Mouse (Mus musculus) embryonic facial prominence, embryonic 14.5 days (tissue): ENCODE measurements around the gene Zfp316. TPM values are rescaled to one million over a fixed set of nuclear protein-coding genes. Genes with fewer than 3 reads are reported as not detected.

Source experiments
- ATAC-seq: fragments of 200-750 bp; cut with Nextera tagmentation; 2 replicates; pipeline ENCODE4 v1.8.0; 2017; ENCODE audit warnings: low read depth, moderate number of reproducible peaks, moderate TSS enrichment
- DNase-seq: peaks from one replicate; pipeline ENCODE4 v3.0.0-alpha.2; 2015; ENCODE audit warnings: low spot score
- H3K27ac ChIP-seq: fragments of 300-500 bp; sonication (generic); replicated peaks from 2 replicates; pipeline ENCODE4 v1.5.1; 2014; ENCODE audit warnings: low read depth, mild to moderate bottlenecking, low read length, moderate library complexity
- H3K27me3 ChIP-seq: fragments of 300-500 bp; sonication (generic); replicated peaks from 2 replicates; pipeline ENCODE4 v1.6.1; 2014; ENCODE audit warnings: low read length; ENCODE audit not compliant: control insufficient read depth, insufficient read depth
- H3K36me3 ChIP-seq: fragments of 300-500 bp; sonication (generic); 2 replicates; pipeline ENCODE4 v1.6.1; 2014; ENCODE audit warnings: low read length, mixed read lengths; ENCODE audit not compliant: control insufficient read depth, insufficient read depth
- H3K4me1 ChIP-seq: fragments of 300-500 bp; sonication (generic); 2 replicates; pipeline ENCODE4 v1.6.1; 2014; ENCODE audit warnings: antibody characterized with exemption, low read length; ENCODE audit not compliant: control insufficient read depth, insufficient read depth
- H3K4me2 ChIP-seq: fragments of 300-500 bp; sonication (generic); 2 replicates; pipeline ENCODE4 v1.6.1; 2014; ENCODE audit warnings: low read depth, mild to moderate bottlenecking, low read length, moderate library complexity, mixed read lengths
- H3K4me3 ChIP-seq: fragments of 300-500 bp; sonication (generic); 2 replicates; pipeline ENCODE4 v1.5.1; 2014; ENCODE audit warnings: low read depth, mild to moderate bottlenecking, low read length
- H3K9ac ChIP-seq: fragments of 300-500 bp; sonication (generic); 2 replicates; pipeline ENCODE4 v1.6.1; 2014; ENCODE audit warnings: low read depth, mild to moderate bottlenecking, low read length, moderate library complexity, mixed read lengths
- H3K9me3 ChIP-seq: fragments of 300-500 bp; sonication (generic); 2 replicates; pipeline ENCODE4 v1.6.1; 2016; ENCODE audit warnings: low read length; ENCODE audit not compliant: control insufficient read depth
- WGBS: fragments of 180-500 bp; shearing (Covaris S2); extraction: QIAGEN DNeasy Blood & Tissue Kit; methylation state at CpG from one replicate; pipeline ENCODE4 v1.1.7; 2014; 5-methylcytosine and 5-hydroxymethylcytosine counted together
- polyA plus RNA-seq: library from polyadenylated mRNA; unstranded; fragments of >200 nt; fragmentation: Nextera tagmentation; extraction: Ambion mirVana; gene quantifications from 2 replicates; pipeline ENCODE4 v1.2.1, GENCODE M21; 2014

The Zfp316 gene
- polyA plus RNA-seq, 1 experiment from 2014 or later = 1.4 TPM

DNA sequence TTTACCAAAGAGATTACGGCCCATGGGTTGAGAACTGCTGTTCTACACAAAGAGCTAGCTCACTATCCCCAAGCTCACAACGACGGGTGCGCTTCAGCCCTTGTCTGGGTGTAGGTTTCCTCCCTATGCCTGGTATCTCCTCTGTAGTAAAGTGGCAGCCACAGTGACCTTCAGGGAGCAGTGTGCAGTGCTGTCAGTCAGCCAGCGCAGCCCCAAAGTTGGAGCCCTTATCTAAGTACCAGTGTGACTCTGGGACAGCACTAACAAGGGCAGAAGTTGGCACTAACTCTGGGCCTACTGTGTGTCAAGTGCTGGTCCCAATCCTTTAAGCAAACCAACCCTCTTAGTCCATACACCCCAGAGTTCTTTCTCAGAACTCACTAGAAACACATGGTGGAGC is 39.0 kb upstream of the Zfp316 start:
- H3K36me3 ChIP-seq = peaks cover 89% of the 10 kb centered on the region
- no peak overlapping the region for H3K4me3 ChIP-seq
- H3K27ac ChIP-seq = no peak overlapping the region
- H3K27me3 ChIP-seq = no peaks in the 10 kb centered on the region
- peaks cover 8% of the 10 kb centered on the region; the same call in 1 of the 2 replicates for H3K4me1 ChIP-seq
- WGBS = 93% methylated on average over 5 of the region's 5 CpGs
- ATAC-seq (no peak), DNase-seq (no peak)
- no peaks in the 10 kb centered on the region for H3K9me3 ChIP-seq
- H3K9ac ChIP-seq = no peak overlapping the region
- no peak overlapping the region for H3K4me2 ChIP-seq

DNA sequence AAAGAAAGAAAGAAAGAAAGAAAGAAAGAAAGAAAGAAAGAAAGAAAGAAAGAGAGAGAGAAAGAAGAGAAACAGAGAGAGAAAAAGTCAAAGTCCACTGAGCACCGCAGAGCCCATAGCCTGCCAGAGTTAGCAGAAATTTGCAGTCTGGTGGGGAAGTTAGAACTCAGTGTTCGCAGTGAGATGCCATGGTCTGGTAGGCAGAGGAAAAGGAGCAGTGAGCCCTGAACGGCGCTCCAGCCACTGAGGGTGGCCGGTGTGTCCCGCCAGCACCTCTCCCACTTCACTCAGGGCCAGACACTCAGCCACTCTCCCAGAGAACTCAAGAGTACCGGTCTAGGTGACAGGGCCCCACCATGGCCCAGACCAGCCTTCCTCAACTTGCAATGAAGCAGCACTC is 34.4 kb upstream of the Zfp316 start:
- 88% methylated on average over 7 of the region's 7 CpGs for WGBS
- H3K27ac ChIP-seq = no peak overlapping the region
- no peak overlapping the region for H3K4me3 ChIP-seq
- H3K36me3 ChIP-seq = peaks cover 93% of the 10 kb centered on the region
- H3K27me3 ChIP-seq = no peaks in the 10 kb centered on the region
- ATAC-seq (no peak), DNase-seq (no peak)
- no peaks in the 10 kb centered on the region for H3K4me1 ChIP-seq
- H3K9ac ChIP-seq = no peak overlapping the region
- 0 out of 2 replicates have a peak, but pooled peaks cover 3% of the 10 kb centered on the region for H3K9me3 ChIP-seq
- no peak overlapping the region for H3K4me2 ChIP-seq

DNA sequence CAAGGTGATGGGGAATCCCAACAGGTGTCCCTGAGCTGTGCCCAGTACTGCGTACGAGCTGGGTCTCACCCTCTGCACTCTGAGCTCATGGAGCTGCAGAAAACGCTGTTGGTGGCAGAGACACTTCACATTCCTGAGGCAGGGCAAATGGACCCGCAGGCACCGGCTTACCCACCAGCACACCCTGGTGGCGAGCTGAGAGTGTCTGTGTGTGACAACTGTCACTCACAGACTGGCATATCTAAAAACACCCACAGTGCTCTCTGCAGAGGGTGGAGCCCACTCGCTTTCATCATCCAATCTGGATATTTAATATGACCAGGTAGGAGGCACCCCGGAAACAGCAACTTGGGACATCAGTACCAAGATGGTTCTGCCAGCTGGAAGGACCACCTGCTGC is 31.5 kb upstream of the Zfp316 start:
- Histone ChIP-seq H3K4me3 (no peak overlapping the region), H3K36me3 (peaks cover 73% of the 10 kb centered on the region), H3K27me3 (no peaks in the 10 kb centered on the region), H3K4me2 (no peak overlapping the region), H3K9ac (no peak overlapping the region), H3K9me3 (0 out of 2 replicates have a peak, but pooled peaks cover 3% of the 10 kb centered on the region), H3K4me1 (no peaks in the 10 kb centered on the region), H3K27ac (no peak overlapping the region)
- ATAC-seq (no peak), DNase-seq (no peak)
- WGBS = 79% methylated on average over 7 of the region's 8 CpGs

DNA sequence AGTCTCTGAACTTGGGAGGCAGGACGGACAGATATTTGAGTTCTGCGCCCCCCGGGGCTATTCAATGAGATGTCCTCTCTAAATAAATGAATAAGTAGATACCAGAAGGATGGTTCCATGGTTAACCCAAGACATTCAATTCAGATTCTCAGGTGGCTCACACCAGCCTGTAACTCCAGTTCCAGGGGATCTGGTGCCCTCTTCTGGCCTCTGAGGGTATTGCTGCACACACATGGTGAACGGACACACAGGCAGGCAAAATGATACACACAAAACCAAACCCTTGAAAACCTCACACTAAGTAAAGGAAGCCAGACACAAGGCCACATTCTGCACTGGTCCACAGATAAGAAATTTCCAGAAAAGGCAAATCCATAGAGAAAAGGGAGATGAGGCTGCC is 29.9 kb upstream of the Zfp316 start:
- Histone ChIP-seq H3K36me3 (peaks cover 57% of the 10 kb centered on the region), H3K9ac (no peak overlapping the region), H3K27ac (no peak overlapping the region), H3K4me3 (no peak overlapping the region), H3K27me3 (no peaks in the 10 kb centered on the region), H3K9me3 (0 out of 2 replicates have a peak, but pooled peaks cover 3% of the 10 kb centered on the region), H3K4me2 (no peak overlapping the region), H3K4me1 (no peaks in the 10 kb centered on the region)
- no peak for ATAC-seq
- DNase-seq = no peak
- WGBS = 94% methylated on average over 4 of the region's 4 CpGs

DNA sequence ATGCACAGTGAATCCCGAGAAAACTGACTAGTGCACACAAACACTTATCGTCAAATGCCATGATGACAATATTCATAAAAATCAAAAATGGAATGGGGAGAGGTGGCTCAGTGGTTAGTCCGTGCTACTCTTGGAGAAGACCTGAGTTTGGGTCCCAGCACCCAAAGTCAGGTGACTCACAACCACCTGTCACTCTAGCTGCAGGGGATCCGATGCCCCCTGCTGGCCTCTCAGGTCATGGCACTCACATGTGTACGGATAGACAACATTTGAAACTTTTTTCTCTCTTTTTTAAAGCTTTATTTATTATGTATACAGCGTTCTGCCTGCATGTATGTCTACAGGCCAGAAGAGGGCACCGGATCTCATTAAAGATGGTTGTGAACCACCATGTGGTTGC is 28.6 kb upstream of the Zfp316 start:
- ATAC-seq = no peak
- Histone ChIP-seq H3K9me3 (0 out of 2 replicates have a peak, but pooled peaks cover 3% of the 10 kb centered on the region), H3K4me2 (no peak overlapping the region), H3K27ac (no peak overlapping the region), H3K36me3 (peaks cover 46% of the 10 kb centered on the region), H3K9ac (no peak overlapping the region), H3K4me3 (no peak overlapping the region), H3K27me3 (peaks cover 10% of the 10 kb centered on the region), H3K4me1 (peaks cover 6% of the 10 kb centered on the region; the same call in 1 of the 2 replicates)
- DNase-seq = no peak
- 93% methylated on average over 7 of the region's 7 CpGs for WGBS

DNA sequence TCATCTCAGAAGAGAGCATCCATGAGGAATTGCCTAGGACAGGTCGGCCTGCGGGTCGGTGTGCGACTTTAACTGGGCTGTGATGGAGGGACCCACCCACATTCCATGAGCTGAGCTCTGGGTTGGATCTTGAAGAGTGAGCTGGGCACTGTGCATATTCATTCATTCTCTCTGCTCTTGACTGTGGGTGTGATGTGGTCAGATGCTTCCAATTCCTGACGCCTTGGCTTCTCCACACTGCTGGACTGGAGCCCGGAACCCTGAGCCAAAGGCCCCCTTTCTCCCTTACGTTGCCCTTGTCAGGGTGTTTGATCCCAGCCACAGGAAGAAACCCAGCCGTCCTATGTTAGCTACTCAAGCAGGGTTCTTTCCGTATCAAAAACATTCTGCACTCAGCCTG is 28.2 kb upstream of the Zfp316 start:
- H3K27me3 ChIP-seq = peaks cover 14% of the 10 kb centered on the region
- H3K4me2 ChIP-seq = no peak overlapping the region
- WGBS = 90% methylated on average over 9 of the region's 9 CpGs
- H3K9me3 ChIP-seq = 0 out of 2 replicates have a peak, but pooled peaks cover 3% of the 10 kb centered on the region
- H3K36me3 ChIP-seq = peaks cover 44% of the 10 kb centered on the region
- DNase-seq (no peak), ATAC-seq (no peak)
- no peak overlapping the region for H3K4me3 ChIP-seq
- peaks cover 6% of the 10 kb centered on the region; the same call in 1 of the 2 replicates for H3K4me1 ChIP-seq
- H3K27ac ChIP-seq = no peak overlapping the region
- H3K9ac ChIP-seq = no peak overlapping the region

DNA sequence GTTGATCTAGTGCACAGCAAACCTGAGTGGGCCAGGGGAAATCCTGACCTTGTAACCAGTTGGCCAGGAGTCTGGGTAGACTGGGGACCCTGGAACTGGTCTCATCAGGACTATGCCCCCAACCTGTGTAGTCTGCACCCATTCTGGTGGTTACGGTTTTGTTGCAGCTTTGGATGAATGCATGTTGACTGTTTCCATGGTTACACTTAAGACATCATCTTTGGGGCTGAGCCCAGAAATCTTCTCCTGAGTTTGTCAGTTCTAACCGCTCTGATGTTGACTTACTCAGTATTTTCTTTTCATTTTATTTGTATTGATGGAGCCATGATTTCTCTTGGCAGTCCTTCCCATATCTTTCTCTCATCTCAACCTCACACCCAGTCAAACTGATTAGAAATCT is 25.5 kb upstream of the Zfp316 start:
- no peak overlapping the region for H3K9ac ChIP-seq
- peaks cover 6% of the 10 kb centered on the region; the same call in 1 of the 2 replicates for H3K4me1 ChIP-seq
- DNase-seq (no peak), ATAC-seq (no peak)
- H3K36me3 ChIP-seq = peaks cover 18% of the 10 kb centered on the region
- H3K27ac ChIP-seq = no peak overlapping the region
- WGBS = 83% methylated on average over 2 of the region's 2 CpGs
- H3K4me2 ChIP-seq = no peak overlapping the region
- H3K27me3 ChIP-seq = peaks cover 39% of the 10 kb centered on the region
- H3K4me3 ChIP-seq = no peak overlapping the region
- 0 out of 2 replicates have a peak, but pooled peaks cover 3% of the 10 kb centered on the region for H3K9me3 ChIP-seq

DNA sequence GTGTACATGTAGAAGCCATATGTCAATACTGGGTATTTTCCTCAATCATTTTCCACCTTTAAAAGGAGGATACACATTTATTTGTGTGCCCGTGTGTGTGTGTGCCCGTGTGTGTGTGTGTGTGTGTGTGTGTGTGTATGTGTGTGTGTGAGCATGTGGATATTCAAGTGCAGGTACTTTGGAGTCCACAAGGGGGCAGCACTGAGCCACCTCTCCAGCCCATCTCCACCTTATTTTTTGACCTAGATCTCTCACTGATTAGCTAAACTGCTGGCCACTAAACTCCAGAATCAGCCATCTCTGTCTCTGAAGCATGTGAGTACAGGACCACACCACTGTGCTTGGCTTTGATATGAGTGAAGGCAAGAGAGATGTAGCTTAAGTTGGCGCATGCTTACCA is 25.0 kb upstream of the Zfp316 start:
- no peak overlapping the region for H3K27ac ChIP-seq
- peaks cover 13% of the 10 kb centered on the region for H3K36me3 ChIP-seq
- 0 out of 2 replicates have a peak, but pooled peaks cover 2% of the 10 kb centered on the region for H3K9me3 ChIP-seq
- no peak overlapping the region for H3K4me3 ChIP-seq
- H3K4me2 ChIP-seq = no peak overlapping the region
- 95% methylated on average over 3 of the region's 3 CpGs for WGBS
- no peak for DNase-seq
- ATAC-seq = no peak
- H3K4me1 ChIP-seq = peaks cover 6% of the 10 kb centered on the region; the same call in 1 of the 2 replicates
- H3K27me3 ChIP-seq = peaks cover 43% of the 10 kb centered on the region
- H3K9ac ChIP-seq = no peak overlapping the region

DNA sequence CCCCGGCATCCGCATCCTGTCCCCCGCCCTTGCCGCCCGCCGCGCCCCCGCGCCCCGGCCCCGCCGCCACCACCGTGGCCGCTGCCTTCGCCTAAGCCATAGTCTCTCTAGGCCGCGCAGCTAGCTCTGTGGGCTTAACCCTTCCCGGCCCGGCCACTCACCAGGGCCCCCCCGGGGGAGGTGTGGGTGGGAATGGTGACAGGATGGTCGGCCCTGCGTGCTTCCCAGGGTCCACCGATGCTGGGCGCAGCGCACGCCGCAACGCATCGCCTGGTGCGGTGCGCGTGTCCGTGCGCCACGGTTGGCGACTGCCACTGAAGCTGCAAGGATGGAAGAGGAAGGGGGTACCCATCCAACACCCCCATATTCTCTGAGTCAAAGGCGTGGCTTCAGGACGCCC is 23.6 kb upstream of the Zfp316 start, which contains the start of gene Zfp853:
Gene Zfp853, minus strand, starts transcription at position 220 of the 400 bp plus-strand sequence.
- Histone ChIP-seq H3K27ac (no peak within 1 kb of the TSS), H3K36me3 (peaks cover 2% of the 10 kb centered on the region; the same call in 1 of the 2 replicates), H3K9me3 (no peaks in the 10 kb centered on the region), H3K9ac (peak within 1 kb of the TSS; percentile 66), H3K4me1 (peaks cover 7% of the 10 kb centered on the region), H3K4me3 (peak within 1 kb of the TSS; percentile 50), H3K27me3 (peaks cover 57% of the 10 kb centered on the region), H3K4me2 (peak within 1 kb of the TSS; percentile 83)
- ATAC-seq = peak; percentile 21; the same call in 1 of the 2 replicates
- DNase-seq = no peak
- 1% methylated on average over 16 of the region's 38 CpGs for WGBS
